ENCODE assay signal across 16 mouse cellular contexts in the genomic region with DNA sequence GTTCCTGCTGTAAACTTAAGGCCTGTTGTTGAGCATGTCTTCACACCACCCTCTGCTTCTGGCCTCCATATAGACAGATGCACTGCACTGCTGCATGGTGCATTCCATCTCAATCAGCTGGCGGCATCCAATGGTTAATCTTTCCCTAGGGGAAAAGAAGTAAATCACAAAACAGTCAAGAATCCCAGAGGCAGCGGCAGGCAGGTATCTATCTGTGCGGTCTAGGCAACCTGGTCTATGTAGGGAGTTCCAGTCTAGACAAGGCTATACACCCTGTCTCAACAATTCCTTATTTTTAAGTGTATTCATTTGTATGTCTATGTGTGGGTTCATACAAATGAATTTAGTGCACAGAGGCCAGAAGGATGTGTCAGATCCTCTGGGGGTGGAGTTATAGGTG.
"Had no signal": no experiment of that assay in that cellular context is flagged by ENCODE, and none has a peak within 500 bp of the region (broad histone marks: within the 10 kb centered on the region; RNA-seq: fewer than 3 reads in every experiment).

No protein-coding gene starts in this region.

- DNase-seq: retina, postnatal 1 day; right cerebral cortex, adult 18-20 months; right cerebral cortex, postnatal 14 days; right cerebral cortex, postnatal 25 days; right cerebral cortex, postnatal 4 days; spleen, adult 18-20 months; thymus, adult 18-20 months; thymus, adult 2 months; thymus, postnatal 14 days; thymus, postnatal 25 days; thymus, postnatal 36 days; thymus, postnatal 4 days had no signal

- H3K4me2 ChIP-seq: neural tube, embryonic 13.5 days; neural tube, embryonic 15.5 days; stomach, embryonic 15.5 days had no signal

- H3K4me3 ChIP-seq: neural tube, embryonic 13.5 days; neural tube, embryonic 15.5 days; stomach, embryonic 15.5 days had no signal

- H3K9me3 ChIP-seq: neural tube, embryonic 13.5 days; neural tube, embryonic 15.5 days; stomach, embryonic 15.5 days had no signal

- H3K27me3 ChIP-seq: neural tube, embryonic 13.5 days; neural tube, embryonic 15.5 days; stomach, embryonic 15.5 days had no signal

- H3K9ac ChIP-seq: neural tube, embryonic 13.5 days; neural tube, embryonic 15.5 days; stomach, embryonic 15.5 days had no signal

- H3K27ac ChIP-seq: neural tube, embryonic 13.5 days; neural tube, embryonic 15.5 days; stomach, embryonic 15.5 days; stomach, postnatal 0 days had no signal

- H3K4me1 ChIP-seq: neural tube, embryonic 13.5 days; neural tube, embryonic 15.5 days; stomach, embryonic 15.5 days had no signal
